Mouse (Mus musculus) kidney, adult 2 months (tissue): ENCODE data around the gene 3110021N24Rik.

Source experiments
- CTCF ChIP-seq: fragments of 200-500 bp; conservative IDR thresholded peaks from 2 replicates; pipeline ENCODE4 v1.5.1; 2011; ENCODE audit warnings: low read depth, mild to moderate bottlenecking, control low read depth, low read length, moderate library complexity, mixed read lengths; ENCODE audit not compliant: insufficient read depth, insufficient read length
- POLR2A ChIP-seq: fragments of 200-500 bp; IDR thresholded peaks from one replicate; pipeline ENCODE4 v1.6.1; 2011; ENCODE audit warnings: low read depth, low read length, control low read depth

GRCm38 (mm10) chr4:108691469-108691868, 28.0 kb upstream of the 3110021N24Rik start:
- TF ChIP-seq CTCF: no peak
- TF ChIP-seq POLR2A: no peak
